Mouse (Mus musculus): ENCODE measurements at regions not wholly inside any gene's neighbourhood (a gene's known extent, or its start where the extent isn't known, plus 50 kb on each side); places are given as distances from the start of the nearest gene placed in this dataset.

DNA sequence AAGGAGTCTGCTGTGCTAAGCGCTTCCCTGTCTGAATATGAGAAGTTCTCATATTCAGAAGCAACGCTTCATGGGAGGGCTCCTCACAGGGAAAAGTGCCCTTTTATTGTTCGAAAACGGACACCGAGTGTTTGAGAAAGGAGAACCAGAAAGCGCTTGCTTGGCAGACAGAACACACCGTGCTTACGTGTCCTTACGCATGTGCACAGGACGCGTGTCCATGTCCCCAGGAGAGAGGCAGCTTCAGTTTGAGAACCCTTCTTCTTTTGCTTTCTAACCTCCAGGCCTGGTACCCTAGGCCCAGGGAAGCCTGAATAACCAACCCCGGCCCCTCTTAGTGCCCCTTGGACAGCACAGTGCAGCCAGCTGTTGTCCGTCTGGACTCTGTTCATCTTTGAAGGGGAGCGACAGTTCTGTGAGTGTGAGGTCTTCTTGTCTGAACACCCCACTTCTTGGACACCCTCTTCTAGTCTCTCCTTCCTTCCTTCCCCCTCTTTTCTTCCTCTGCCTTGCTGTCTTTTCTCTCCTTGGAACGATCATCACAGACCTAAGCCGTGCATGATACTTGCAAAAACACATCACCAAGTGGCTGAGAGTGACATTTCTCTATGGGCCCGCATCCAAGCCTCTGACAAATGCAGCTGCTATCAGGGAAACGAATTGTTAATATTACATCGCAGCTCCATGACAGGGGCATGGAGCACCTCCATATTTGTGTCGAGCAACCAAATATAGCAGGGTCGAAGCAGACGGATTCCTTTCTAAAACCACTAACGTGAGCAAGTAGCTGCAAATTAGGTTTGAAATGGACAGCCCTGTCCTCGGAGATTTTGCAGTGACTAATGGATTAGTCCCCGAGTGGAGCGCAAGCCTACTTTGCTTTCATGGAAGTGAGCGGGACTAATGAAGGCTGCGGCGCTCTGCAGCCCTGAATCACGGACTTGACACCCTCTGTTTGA lies 149.9 kb upstream of the Sulf2 start:
- Histone ChIP-seq H3K9me3 (ENCODE audit: low read depth, low read length) (no peaks in the 10 kb centered on the region), H3K4me3 (ENCODE audit: low read depth, low read length) (no peak overlapping the region), H3K36me3 (ENCODE audit: insufficient read depth) (no peaks in the 10 kb centered on the region), H3K27ac (ENCODE audit: low read depth) (peak overlapping the region; percentile 72), H3K27me3 (ENCODE audit: insufficient read depth, low read length) (peaks cover 4% of the 10 kb centered on the region; the same call in 1 of the 2 replicates), H3K9ac (no peak overlapping the region), H3K4me1 (ENCODE audit: insufficient read depth) (peaks cover 9% of the 10 kb centered on the region), H3K4me2 (peak overlapping the region; percentile 7; the same call in 1 of the 2 replicates)
- TF ChIP-seq CTCF (IDR thresholded peaks at IDR 0.05; ENCODE audit: low read depth), result peak; percentile 37
- WGBS, result 40% methylated on average over 30 of the region's 30 CpGs
- ATAC-seq (ENCODE audit: insufficient read depth) (peak; percentile 93), DNase-seq (peak; percentile 94)

DNA sequence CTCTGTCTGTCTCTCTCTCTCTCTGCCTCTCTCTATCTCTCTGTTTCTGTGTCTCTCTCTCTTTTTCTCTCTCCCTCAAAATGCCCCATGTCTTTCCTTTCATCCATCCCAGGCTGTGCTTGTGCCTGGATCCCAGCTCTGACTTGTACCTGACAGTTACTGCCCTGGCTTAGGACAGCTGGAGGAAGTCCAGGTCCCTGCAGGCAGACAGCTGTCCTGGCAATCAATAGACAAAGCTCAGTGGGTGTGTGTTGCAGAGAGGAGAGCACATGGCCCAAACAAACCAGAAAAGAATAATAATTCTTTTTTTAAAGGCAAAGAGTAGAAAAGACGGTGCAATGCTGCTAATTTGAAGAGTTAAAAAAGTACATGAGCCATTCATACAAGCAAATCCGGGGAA lies 148.4 kb upstream of the Sulf2 start:
- no peak overlapping the region for H3K9ac ChIP-seq
- no peaks in the 10 kb centered on the region for H3K9me3 ChIP-seq (ENCODE audit: low read depth, low read length)
- no peak for ATAC-seq (ENCODE audit: insufficient read depth)
- 56% methylated on average over 2 of the region's 2 CpGs for WGBS
- no peak overlapping the region for H3K4me2 ChIP-seq
- peak; percentile 26 for DNase-seq
- no peaks in the 10 kb centered on the region for H3K36me3 ChIP-seq (ENCODE audit: insufficient read depth)
- no peak overlapping the region for H3K27ac ChIP-seq (ENCODE audit: low read depth)
- H3K4me3 ChIP-seq (ENCODE audit: low read depth, low read length), result no peak overlapping the region
- H3K27me3 ChIP-seq (ENCODE audit: insufficient read depth, low read length), result peaks cover 4% of the 10 kb centered on the region; the same call in 1 of the 2 replicates
- no peak for TF ChIP-seq CTCF (IDR thresholded peaks at IDR 0.05; ENCODE audit: low read depth)
- H3K4me1 ChIP-seq (ENCODE audit: insufficient read depth), result peaks cover 9% of the 10 kb centered on the region

DNA sequence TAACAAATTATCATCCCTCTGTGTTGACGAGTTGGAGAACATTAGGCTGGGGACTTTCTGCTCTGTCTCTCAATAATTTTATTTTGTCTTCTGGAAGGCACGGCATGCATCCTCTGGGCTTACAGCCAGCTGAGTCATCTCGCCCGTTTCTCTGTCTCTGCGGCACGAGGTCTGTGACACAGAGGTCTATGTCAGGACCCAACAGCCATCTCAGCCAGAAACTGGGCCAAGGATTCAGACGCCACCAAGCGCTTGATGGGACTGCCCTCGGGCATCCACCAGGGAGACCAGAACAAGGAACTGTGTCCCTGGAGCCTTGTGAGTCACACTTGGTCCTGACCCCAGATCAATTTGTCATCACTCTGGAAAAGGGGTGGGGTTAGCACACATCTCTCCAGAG lies 145.7 kb upstream of the Sulf2 start:
- H3K9me3 ChIP-seq (ENCODE audit: low read depth, low read length), result no peaks in the 10 kb centered on the region
- TF ChIP-seq CTCF (IDR thresholded peaks at IDR 0.05; ENCODE audit: low read depth), result no peak
- H3K4me2 ChIP-seq, result no peak overlapping the region
- H3K27ac ChIP-seq (ENCODE audit: low read depth), result no peak overlapping the region
- no peak for ATAC-seq (ENCODE audit: insufficient read depth)
- H3K9ac ChIP-seq, result no peak overlapping the region
- H3K27me3 ChIP-seq (ENCODE audit: insufficient read depth, low read length), result peaks cover 4% of the 10 kb centered on the region; the same call in 1 of the 2 replicates
- H3K4me1 ChIP-seq (ENCODE audit: insufficient read depth), result peaks cover 6% of the 10 kb centered on the region
- no peaks in the 10 kb centered on the region for H3K36me3 ChIP-seq (ENCODE audit: insufficient read depth)
- no peak overlapping the region for H3K4me3 ChIP-seq (ENCODE audit: low read depth, low read length)
- peak; percentile 74 for DNase-seq
- 49% methylated on average over 9 of the region's 9 CpGs for WGBS

DNA sequence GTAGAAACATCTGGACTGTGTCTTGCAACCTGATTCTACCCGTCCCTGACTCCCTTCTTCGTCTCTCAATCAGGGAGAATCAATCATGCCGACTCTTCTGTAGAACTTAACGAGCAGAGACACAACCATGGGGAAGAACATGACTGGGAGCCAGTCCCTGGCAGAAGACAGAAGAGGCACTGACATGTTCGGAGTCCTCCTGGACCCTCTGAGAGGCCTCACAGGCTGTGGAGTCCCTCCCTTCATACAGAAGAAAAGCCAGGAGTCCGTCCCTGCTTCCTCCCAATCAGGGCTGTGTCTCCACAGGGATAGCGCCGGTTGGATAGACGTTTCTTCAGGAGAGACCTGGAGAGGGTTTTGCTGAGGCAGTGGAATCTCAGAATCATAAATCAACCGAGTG lies 139.2 kb upstream of the Sulf2 start:
- DNase-seq (no peak), ATAC-seq (ENCODE audit: insufficient read depth) (no peak)
- WGBS, result 35% methylated on average over 10 of the region's 10 CpGs
- peaks cover 18% of the 10 kb centered on the region; the same call in 1 of the 2 replicates for H3K4me1 ChIP-seq (ENCODE audit: insufficient read depth)
- H3K4me2 ChIP-seq, result no peak overlapping the region
- peak overlapping the region; percentile 12; the same call in 1 of the 2 replicates for H3K27ac ChIP-seq (ENCODE audit: low read depth)
- H3K4me3 ChIP-seq (ENCODE audit: low read depth, low read length), result no peak overlapping the region
- H3K36me3 ChIP-seq (ENCODE audit: insufficient read depth), result no peaks in the 10 kb centered on the region
- H3K27me3 ChIP-seq (ENCODE audit: insufficient read depth, low read length), result peaks cover 7% of the 10 kb centered on the region; the same call in 1 of the 2 replicates
- H3K9me3 ChIP-seq (ENCODE audit: low read depth, low read length), result no peaks in the 10 kb centered on the region
- TF ChIP-seq CTCF (IDR thresholded peaks at IDR 0.05; ENCODE audit: low read depth), result no peak
- no peak overlapping the region for H3K9ac ChIP-seq

DNA sequence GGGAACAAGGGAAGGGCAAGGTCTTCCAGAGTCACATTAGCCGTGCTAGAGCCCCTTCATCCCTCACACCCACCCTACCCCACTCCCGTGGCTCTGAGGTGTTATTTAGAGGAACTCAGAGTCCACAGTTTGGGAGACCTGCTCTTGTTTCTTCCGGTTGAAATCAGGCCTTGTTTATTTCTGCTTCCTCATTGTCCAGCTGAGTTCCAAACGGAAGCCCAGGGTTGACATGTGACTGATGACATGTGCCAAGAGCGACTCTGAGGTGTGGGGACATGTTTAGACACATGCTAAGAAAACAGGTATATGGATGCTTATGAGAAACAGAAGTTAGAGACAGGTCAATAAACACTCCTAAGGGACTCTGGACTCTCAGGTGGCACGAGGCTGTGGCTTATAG lies 137.5 kb upstream of the Sulf2 start:
- 0 out of 2 replicates have a peak, but pooled peaks cover 3% of the 10 kb centered on the region for H3K27me3 ChIP-seq (ENCODE audit: insufficient read depth, low read length)
- peaks cover 18% of the 10 kb centered on the region; the same call in 1 of the 2 replicates for H3K4me1 ChIP-seq (ENCODE audit: insufficient read depth)
- H3K9ac ChIP-seq, result no peak overlapping the region
- DNase-seq, result no peak
- no peak for TF ChIP-seq CTCF (IDR thresholded peaks at IDR 0.05; ENCODE audit: low read depth)
- H3K4me3 ChIP-seq (ENCODE audit: low read depth, low read length), result no peak overlapping the region
- no peak overlapping the region for H3K27ac ChIP-seq (ENCODE audit: low read depth)
- no peak for ATAC-seq (ENCODE audit: insufficient read depth)
- H3K36me3 ChIP-seq (ENCODE audit: insufficient read depth), result no peaks in the 10 kb centered on the region
- 53% methylated on average over 6 of the region's 6 CpGs for WGBS
- H3K4me2 ChIP-seq, result no peak overlapping the region
- H3K9me3 ChIP-seq (ENCODE audit: low read depth, low read length), result no peaks in the 10 kb centered on the region

DNA sequence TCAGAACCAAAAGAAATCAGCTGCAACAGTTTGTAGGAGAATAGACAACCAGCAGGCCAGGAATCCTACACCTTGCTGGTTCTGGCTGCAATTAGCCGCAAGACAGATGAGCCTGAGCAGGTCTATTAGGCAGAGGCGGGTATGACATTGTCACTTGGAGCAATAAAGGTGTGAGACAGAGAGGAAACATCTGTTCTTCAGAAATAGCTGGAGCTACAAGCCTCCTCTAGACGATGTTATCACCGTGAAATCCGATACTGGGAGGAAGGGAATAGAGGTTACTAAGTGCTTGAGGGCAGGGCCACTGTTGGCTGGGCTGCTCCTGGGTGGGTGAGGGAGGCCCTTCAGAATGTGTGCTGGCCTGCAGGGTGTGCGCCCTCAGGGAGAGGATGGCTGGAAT lies 135.8 kb upstream of the Sulf2 start:
- peak; percentile 68; the same call in 1 of the 2 replicates for ATAC-seq (ENCODE audit: insufficient read depth)
- Histone ChIP-seq H3K27ac (ENCODE audit: low read depth) (0 out of 2 replicates have a peak overlapping the region, but pooled peaks have one; percentile 24), H3K27me3 (ENCODE audit: insufficient read depth, low read length) (0 out of 2 replicates have a peak, but pooled peaks cover 3% of the 10 kb centered on the region), H3K4me1 (ENCODE audit: insufficient read depth) (peaks cover 18% of the 10 kb centered on the region; the same call in 1 of the 2 replicates), H3K4me3 (ENCODE audit: low read depth, low read length) (no peak overlapping the region), H3K9me3 (ENCODE audit: low read depth, low read length) (no peaks in the 10 kb centered on the region), H3K4me2 (peak overlapping the region; percentile 18; the same call in 1 of the 2 replicates), H3K9ac (no peak overlapping the region), H3K36me3 (ENCODE audit: insufficient read depth) (no peaks in the 10 kb centered on the region)
- DNase-seq, result peak; percentile 70
- no peak for TF ChIP-seq CTCF (IDR thresholded peaks at IDR 0.05; ENCODE audit: low read depth)
- 12% methylated on average over 6 of the region's 6 CpGs for WGBS

DNA sequence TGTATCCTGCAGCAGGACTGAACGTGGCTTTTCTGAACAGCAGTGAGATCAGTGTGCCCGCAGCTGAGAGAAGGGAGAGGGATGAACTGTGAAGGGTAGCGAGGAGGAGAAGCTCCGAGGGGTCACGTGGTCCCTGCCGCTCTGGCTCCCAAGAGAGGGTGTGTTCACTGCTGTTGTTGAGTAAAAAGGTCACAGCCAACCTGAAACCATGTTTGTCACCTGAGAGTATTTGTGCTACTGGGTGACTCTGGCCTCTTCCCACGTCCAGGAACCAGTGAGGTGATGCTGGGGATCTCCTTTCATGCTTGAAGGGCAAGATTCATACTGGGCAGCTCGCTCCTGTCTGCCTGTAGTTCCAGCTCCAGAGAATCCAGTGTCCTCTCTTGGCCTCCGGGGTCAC lies 135.4 kb upstream of the Sulf2 start:
- WGBS, result 16% methylated on average over 9 of the region's 9 CpGs
- Histone ChIP-seq H3K9me3 (ENCODE audit: low read depth, low read length) (no peaks in the 10 kb centered on the region), H3K27ac (ENCODE audit: low read depth) (0 out of 2 replicates have a peak overlapping the region, but pooled peaks have one; percentile 24), H3K36me3 (ENCODE audit: insufficient read depth) (no peaks in the 10 kb centered on the region), H3K4me2 (no peak overlapping the region), H3K9ac (no peak overlapping the region), H3K4me3 (ENCODE audit: low read depth, low read length) (no peak overlapping the region), H3K27me3 (ENCODE audit: insufficient read depth, low read length) (0 out of 2 replicates have a peak, but pooled peaks cover 3% of the 10 kb centered on the region), H3K4me1 (ENCODE audit: insufficient read depth) (peaks cover 18% of the 10 kb centered on the region; the same call in 1 of the 2 replicates)
- TF ChIP-seq CTCF (IDR thresholded peaks at IDR 0.05; ENCODE audit: low read depth), result no peak
- no peak for ATAC-seq (ENCODE audit: insufficient read depth)
- no peak for DNase-seq
